Mouse (Mus musculus) layer of hippocampus, postnatal 10 days (tissue): ENCODE results near the gene Huwe1. TPM values are rescaled to one million over a fixed set of nuclear protein-coding genes. Genes with fewer than 3 reads are reported as not detected.

ENCODE experiments used
- DNase-seq, 2 experiments: peaks; one replicate each; pipeline ENCODE4 v3.0.0; 2021; ENCODE audit warnings: low spot score in 2 of 2
- microRNA-seq, 2 experiments: library from miRNA; unstranded; fragments of <30 nt; microRNA quantifications; one replicate each; pipeline ENCODE4 v1.2.0; 2021
- total RNA-seq, 2 experiments: library from RNA; stranded (reverse); gene quantifications; 2 replicates each; pipeline ENCODE4 v1.2.3; 2021

Huwe1 gene
- total RNA-seq, 2 experiments from 2014 or later: 256 to 344 TPM

GRCm38 (mm10) chrX:151950231-151950630 lies 149.6 kb downstream of the Huwe1 start:
- DNase-seq: no peak

- no peak for DNase-seq
Measured at GRCm38 (mm10) chrX:151951181-151951580, 150.6 kb downstream of the Huwe1 start.

Small RNAs within 50 kb of the gene (microRNA-seq; reads per million reads assigned to microRNA genes)
- gene Mir3113 (0 reads per million in 2 experiments), gene Mir98 (2,571 to 3,007 reads per million in 2 experiments), gene Mirlet7f-2 (1,587 to 1,878 reads per million in 2 experiments)

Other genes with a start within 250 kb of the Huwe1 start
- 10 to 100 TPM; 42.3 to 51.7 TPM for gene Hsd17b10, start 201.0 kb downstream of the Huwe1 start, total RNA-seq
- gene Ribc1, start 215.5 kb downstream of the Huwe1 start, total RNA-seq: under 1 TPM in 1 of 2 experiments, not detected in 1; 0.23 TPM
- 10 to 100 TPM; 50.9 to 57.2 TPM for gene Smc1a, start 215.6 kb downstream of the Huwe1 start, total RNA-seq